Mouse (Mus musculus) heart, postnatal 14 days (tissue): ENCODE results near the gene Spag4. TPM values are rescaled to one million over a fixed set of nuclear protein-coding genes. Genes with fewer than 3 reads are reported as not detected.
A peak's percentile ranks its signal among the peaks of the same experiment; 100 is the strongest.

Experiments
- DNase-seq, 2 experiments: peaks; one replicate each; pipeline ENCODE4 v3.0.0; 2021 to 2022
- intact Hi-C: fragments of 180-260 bp; cut with DNase I; formaldehyde crosslinking; loops from one replicate; pipeline ENCODE4 v1.15.1; 2025
- long read RNA-seq, 2 experiments: library from polyadenylated mRNA; stranded (forward); transcript quantifications; one replicate each; pipeline ENCODE4 v2.0.0; 2021
- total RNA-seq, 2 experiments: library from RNA; stranded (reverse); gene quantifications; 2 replicates each; pipeline ENCODE4 v1.2.3; 2021

Gene Spag4
- 1 to 10 TPM in 1 of 2 experiments, under 1 TPM in 1; 0.29 to 1.2 TPM for total RNA-seq
- long read RNA-seq, experiment 1, partial matches to known transcripts: 1 of 2 reads
- long read RNA-seq, experiment 1, other reads (novel, unspliced or antisense): 1 of 2 reads
- long read RNA-seq, experiment 2, partial matches to known transcripts: 0 of 1 reads
- long read RNA-seq, experiment 2, other reads (novel, unspliced or antisense): 1 of 1 reads

DNA sequence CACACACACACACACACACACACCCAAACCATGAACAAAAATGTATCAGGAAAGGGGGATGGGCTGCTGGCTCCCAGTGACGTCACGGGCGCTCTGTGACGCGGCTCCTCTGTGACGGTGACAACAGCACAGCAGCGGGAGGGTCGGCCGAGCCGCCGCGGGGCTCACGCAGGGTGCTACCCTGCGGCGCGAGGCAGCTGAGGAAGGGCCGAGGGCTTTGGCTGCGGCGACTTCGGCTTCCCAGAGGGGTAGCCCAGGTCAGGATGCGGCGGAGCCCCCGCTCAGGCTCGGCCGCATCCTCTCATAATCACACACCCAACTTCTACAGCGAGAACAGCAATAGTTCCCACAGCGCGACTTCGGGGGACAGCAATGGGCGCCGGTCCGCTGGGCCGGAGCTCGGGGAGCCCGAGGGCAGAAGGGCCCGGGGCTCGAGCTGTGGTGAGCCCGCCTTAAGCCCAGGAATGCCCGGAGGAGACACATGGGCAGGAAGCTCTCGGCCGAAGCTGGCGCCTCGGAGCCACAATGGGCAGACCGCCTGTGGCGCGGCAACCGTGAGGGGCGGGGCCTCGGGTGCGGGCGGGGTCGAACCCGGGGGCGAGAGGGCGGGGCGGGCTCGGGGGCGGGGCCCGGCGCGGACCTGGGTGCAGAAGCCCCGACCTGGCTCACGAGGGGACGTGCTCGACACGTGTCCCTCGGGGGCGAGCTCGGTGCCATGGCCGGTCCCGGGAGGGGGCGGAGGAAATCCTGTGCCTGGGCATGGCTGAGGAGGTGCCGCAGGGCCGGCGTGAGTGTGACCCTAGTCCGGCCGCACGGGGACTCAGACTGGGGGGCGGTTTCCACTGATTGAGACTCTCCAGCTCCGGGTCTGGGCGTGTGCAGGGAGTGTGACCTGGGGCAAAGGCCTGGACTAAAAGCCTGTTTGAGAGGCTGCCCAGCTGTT is at the start of gene Spag4:
Spag4 (plus strand) TSS at position 77 of the 943 bp plus-strand sequence.
- intact Hi-C loops: no loop called here

GRCm38 (mm10) chr2:156018106-156018505 is 46.9 kb upstream of the Spag4 start:
- no peak for DNase-seq
- intact Hi-C loops: loop anchor here (1.0 kb wide), 1 partner anchor 17 kb away; no protein-coding TSS in a partner anchor

More for the DNA sequence above, at the start of gene Spag4:
- peak; percentile 76 to 78 for DNase-seq

GRCm38 (mm10) chr2:156021219-156021618 is 43.8 kb upstream of the Spag4 start:
- no peak for DNase-seq
- intact Hi-C loops: no loop called here

DNA sequence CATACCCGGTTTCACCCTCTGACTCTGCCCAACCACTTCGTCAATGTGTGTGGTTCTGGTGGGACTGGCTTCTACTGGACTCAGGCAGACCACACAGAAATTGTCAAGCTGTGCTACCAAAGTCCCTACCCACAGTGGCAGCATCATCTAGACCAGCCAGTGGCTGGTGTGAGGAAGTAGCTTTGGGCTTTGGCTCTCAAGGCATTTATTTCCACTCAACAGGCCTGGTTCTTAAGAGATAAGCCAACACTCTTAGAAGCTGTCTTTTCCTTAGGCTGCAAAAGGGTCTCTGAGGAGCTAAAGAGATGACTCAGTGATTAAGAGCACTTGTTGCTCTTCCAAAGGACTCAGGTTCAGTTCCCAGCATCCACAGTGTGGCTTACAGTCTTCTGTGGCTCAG is 43.2 kb upstream of the Spag4 start:
- DNase-seq: no peak
- intact Hi-C loops: no loop called here

GRCm38 (mm10) chr2:156025482-156025881 is 39.5 kb upstream of the Spag4 start:
- intact Hi-C loops: no loop called here
- DNase-seq: no peak

GRCm38 (mm10) chr2:156039390-156039789 is 25.6 kb upstream of the Spag4 start:
- DNase-seq: no peak

DNA sequence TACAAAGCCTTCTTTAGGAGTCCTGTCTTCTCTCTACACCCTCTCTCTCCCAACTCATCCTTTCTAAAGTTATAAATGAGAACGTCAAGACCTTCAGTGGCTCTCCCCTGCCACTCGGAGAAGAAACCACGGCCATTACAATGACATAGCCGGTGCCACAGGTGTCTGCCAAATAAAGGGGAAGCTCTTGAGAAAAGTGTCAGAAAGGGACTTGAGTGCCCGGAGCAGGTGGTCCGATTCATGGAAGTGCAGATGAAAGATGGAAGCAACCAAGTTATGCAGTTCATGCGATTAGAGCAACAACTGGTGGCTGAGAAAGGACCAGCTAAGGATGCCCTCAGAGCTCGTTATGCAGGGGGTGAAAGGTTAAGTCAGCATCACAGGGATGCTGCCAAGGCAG is 22.1 kb upstream of the Spag4 start:
- intact Hi-C loops: no loop called here
- no peak for DNase-seq

More at GRCm38 (mm10) chr2:156039390-156039789, 25.6 kb upstream of the Spag4 start:
- intact Hi-C loops: no loop called here

GRCm38 (mm10) chr2:156047929-156048328 is 17.0 kb upstream of the Spag4 start:
- no peak for DNase-seq
- intact Hi-C loops: no loop called here

GRCm38 (mm10) chr2:156052816-156053215 is 12.2 kb upstream of the Spag4 start, which contains the start of gene Fer1l4:
Gene Fer1l4 (minus strand): TSS chr2:156052947.
- intact Hi-C loops: no loop called here
- no peak for DNase-seq

DNA sequence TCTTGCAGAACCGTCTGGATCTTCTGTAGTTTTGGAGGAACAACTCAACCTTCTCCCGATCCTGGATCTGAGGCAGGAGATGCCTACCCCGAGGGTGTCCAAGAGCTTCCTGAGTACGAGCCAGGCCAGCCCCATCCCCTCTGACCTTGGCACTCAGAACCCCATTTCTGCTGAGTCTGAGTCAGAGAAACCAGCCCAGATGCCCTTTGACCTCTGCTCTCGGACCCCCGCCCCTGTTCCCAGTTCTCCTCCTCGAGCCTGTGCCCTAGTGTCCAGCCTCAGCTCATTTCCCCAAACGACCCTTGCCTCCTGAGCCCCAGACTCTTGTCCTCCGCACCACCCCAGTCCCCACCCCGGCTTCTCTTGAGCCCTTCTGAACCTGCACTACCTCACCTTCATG is 1.2 kb downstream of the Spag4 start:
- no peak for DNase-seq
- intact Hi-C loops: no loop called here

DNA sequence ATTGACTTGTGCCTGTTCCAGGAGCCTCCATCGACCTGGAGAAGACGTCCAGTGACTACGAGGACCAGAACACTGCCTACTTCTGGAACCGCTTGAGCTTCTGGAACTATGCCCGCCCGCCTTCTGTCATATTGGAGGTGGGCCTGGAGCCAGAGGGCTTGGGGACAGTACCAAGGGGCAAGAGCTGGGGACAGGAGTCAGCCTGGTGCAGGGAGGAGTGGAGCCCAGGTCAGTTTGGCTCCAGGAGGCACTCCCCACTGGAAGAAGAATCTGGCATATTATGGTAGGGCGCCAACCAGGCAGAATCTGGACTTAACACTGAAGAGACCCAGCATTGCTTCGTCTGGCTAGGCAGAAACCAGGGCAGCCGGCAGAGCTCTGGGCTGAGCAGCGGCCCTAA is 2.9 kb downstream of the Spag4 start:
- intact Hi-C loops: no loop called here

DNA sequence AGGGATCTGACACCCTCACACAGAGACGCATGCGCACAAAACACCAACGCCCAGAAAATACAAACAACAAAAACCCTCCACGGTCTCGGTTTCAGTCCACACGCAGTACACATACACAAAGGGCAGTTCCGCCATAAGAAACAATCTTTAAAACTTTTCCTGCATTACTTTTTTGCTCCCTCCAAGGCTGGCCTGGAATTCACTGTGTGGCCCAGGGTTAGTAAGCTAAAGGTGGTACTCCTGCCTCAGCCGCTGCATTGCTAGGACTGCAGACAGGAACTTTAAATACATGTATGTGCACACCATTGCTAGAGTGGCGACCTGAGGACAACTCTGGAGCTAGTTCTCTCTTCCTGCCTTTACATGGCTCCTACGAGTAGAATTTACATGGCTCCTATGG is 6.3 kb downstream of the Spag4 start:
- DNase-seq: no peak

More for the DNA sequence above, 2.9 kb downstream of the Spag4 start:
- no peak for DNase-seq

GRCm38 (mm10) chr2:156073725-156074124 is 8.8 kb downstream of the Spag4 start:
- intact Hi-C loops: no loop called here
- peak; percentile 48 to 53 for DNase-seq

More for the DNA sequence above, 6.3 kb downstream of the Spag4 start:
- intact Hi-C loops: no loop called here

DNA sequence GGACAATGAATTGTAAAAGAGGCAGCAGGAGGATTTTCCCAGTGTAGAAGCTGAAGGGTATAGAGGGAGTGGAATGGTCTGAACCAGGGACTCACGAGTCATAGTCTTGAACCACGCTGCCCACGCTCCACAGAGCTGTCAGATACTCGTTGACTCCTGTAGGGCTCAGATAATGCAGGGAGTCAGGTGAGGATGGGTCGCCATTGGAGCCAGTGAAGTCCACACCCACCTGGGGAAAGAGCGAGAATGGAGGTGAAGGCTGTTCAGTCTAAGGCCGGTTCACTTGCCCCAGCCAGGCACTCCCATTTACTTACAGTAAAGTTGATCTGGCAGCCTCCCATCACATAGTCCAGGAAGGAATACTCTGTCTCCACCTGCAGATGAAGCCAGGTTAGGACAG is 12.5 kb downstream of the Spag4 start:
- intact Hi-C loops: no loop called here
- DNase-seq: no peak

- DNase-seq: no peak
- intact Hi-C loops: no loop called here
Measured at GRCm38 (mm10) chr2:156078421-156079182, 13.6 kb downstream of the Spag4 start.

- intact Hi-C loops: no loop called here
Measured at GRCm38 (mm10) chr2:156079183-156079560, 14.2 kb downstream of the Spag4 start.

DNA sequence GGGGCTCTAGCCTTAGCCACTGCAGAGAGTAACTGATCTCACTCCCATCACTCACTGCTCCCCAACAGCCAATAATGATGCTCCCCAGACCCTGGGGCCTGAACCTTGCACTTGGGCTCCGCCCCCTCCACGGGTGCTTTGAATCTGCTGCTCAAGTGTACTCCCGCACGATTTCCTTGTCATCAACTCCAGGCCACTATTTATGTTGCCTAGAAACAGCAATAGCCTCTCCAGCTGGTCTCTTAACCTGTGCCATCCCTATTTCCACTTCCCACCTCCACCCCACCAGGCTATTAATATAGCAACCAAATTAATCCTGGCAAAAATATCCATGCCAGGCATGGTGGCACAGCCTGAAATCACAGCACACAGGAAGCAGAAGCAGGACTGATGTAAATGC is 14.7 kb downstream of the Spag4 start:
- DNase-seq: no peak
- intact Hi-C loops: no loop called here

More at GRCm38 (mm10) chr2:156079183-156079560, 14.2 kb downstream of the Spag4 start:
- no peak for DNase-seq

GRCm38 (mm10) chr2:156080391-156080790 is 15.4 kb downstream of the Spag4 start:
- intact Hi-C loops: no loop called here
- no peak for DNase-seq

- intact Hi-C loops: no loop called here
- DNase-seq: no peak
Measured at GRCm38 (mm10) chr2:156084541-156084940, 19.6 kb downstream of the Spag4 start.

GRCm38 (mm10) chr2:156087391-156088110 is 22.6 kb downstream of the Spag4 start:
- intact Hi-C loops: no loop called here
- no peak for DNase-seq
